Mouse (Mus musculus) heart, embryonic 14.5 days (tissue): ENCODE measurements around the gene Paxbp1. TPM values are rescaled to one million over a fixed set of nuclear protein-coding genes. Genes with fewer than 3 reads are reported as not detected.

Experiments
- ATAC-seq: fragments of 200-750 bp; cut with Nextera tagmentation; 2 replicates; pipeline ENCODE4 v1.8.0; 2017; ENCODE audit warnings: low read depth, moderate TSS enrichment; ENCODE audit not compliant: insufficient number of reproducible peaks, insufficient read depth, low FRiP score
- H3K27ac ChIP-seq, 2 experiments: fragments of 200-500 bp in 1 of 2; fragments of 300-500 bp in 1 of 2; sonication (generic) in 1 of 2; replicated peaks in 1 of 2; 2 replicates each; pipeline ENCODE4 v1.5.1; 2012 to 2014; ENCODE audit warnings: low read depth in 2 of 2, low read length in 2 of 2, control low read depth in 1 of 2, mild to moderate bottlenecking in 1 of 2, mixed read lengths in 1 of 2; ENCODE audit not compliant: control insufficient read depth in 1 of 2, insufficient read depth in 1 of 2
- H3K27me3 ChIP-seq: fragments of 300-500 bp; sonication (generic); 2 replicates; pipeline ENCODE4 v1.6.1; 2014; ENCODE audit warnings: mild to moderate bottlenecking, low read length, control low read depth; ENCODE audit not compliant: control insufficient read depth, insufficient read depth
- H3K36me3 ChIP-seq: fragments of 300-500 bp; sonication (generic); 2 replicates; pipeline ENCODE4 v1.6.1; 2014; ENCODE audit warnings: mild to moderate bottlenecking, control low read depth, low read length, mixed read lengths; ENCODE audit not compliant: control insufficient read depth, insufficient read depth
- H3K4me1 ChIP-seq, 2 experiments: fragments of 200-500 bp in 1 of 2; fragments of 300-500 bp in 1 of 2; sonication (generic) in 1 of 2; 2 replicates each; pipeline ENCODE4 v1.6.1; 2012 to 2014; ENCODE audit warnings: low read length in 2 of 2, control low read depth in 1 of 2, mixed read lengths in 1 of 2; ENCODE audit not compliant: control insufficient read depth in 2 of 2, insufficient read depth in 2 of 2
- H3K4me2 ChIP-seq: fragments of 300-500 bp; sonication (generic); 2 replicates; pipeline ENCODE4 v1.6.1; 2014; ENCODE audit warnings: mild to moderate bottlenecking, low read length
- H3K4me3 ChIP-seq, 2 experiments: fragments of 200-500 bp in 1 of 2; fragments of 300-500 bp in 1 of 2; sonication (generic) in 1 of 2; 2 replicates each; pipeline ENCODE4 v1.5.1; 2012 to 2014; ENCODE audit warnings: low read length in 2 of 2, mild to moderate bottlenecking in 2 of 2, control low read depth in 1 of 2, low read depth in 1 of 2, moderate library complexity in 1 of 2; ENCODE audit not compliant: control insufficient read depth in 1 of 2, insufficient read depth in 1 of 2
- H3K9ac ChIP-seq: fragments of 300-500 bp; sonication (generic); 2 replicates; pipeline ENCODE4 v1.6.1; 2014; ENCODE audit warnings: mild to moderate bottlenecking, low read length
- H3K9me3 ChIP-seq: fragments of 300-500 bp; sonication (generic); 2 replicates; pipeline ENCODE4 v1.6.1; 2016; ENCODE audit warnings: low read length, control low read depth; ENCODE audit not compliant: control insufficient read depth
- WGBS: fragments of 180-500 bp; shearing (Covaris S2); extraction: QIAGEN DNeasy Blood & Tissue Kit; methylation state at CpG from one replicate; pipeline ENCODE4 v1.1.7; 2014; 5-methylcytosine and 5-hydroxymethylcytosine counted together
- polyA plus RNA-seq: library from polyadenylated mRNA; unstranded; fragments of >200 nt; fragmentation: Nextera tagmentation; extraction: Ambion mirVana; gene quantifications from 2 replicates; pipeline ENCODE4 v1.2.1, GENCODE M21; 2014

Gene Paxbp1
- 42.7 and 45.1 TPM in 2 replicates for polyA plus RNA-seq

GRCm38 (mm10) chr16:91044270-91045182 is at the start of gene Paxbp1:
Paxbp1 (minus strand) TSS chr16:91044543.
- peak; percentile 92 for ATAC-seq

GRCm38 (mm10) chr16:91086642-91087306 is 42.4 kb upstream of the Paxbp1 start:
- no peak for ATAC-seq
- Histone ChIP-seq H3K9me3 (no peaks in the 10 kb centered on the region), H3K27ac (no peak overlapping the region), H3K27me3 (no peaks in the 10 kb centered on the region), H3K4me1 (no peaks in the 10 kb centered on the region), H3K9ac (no peak overlapping the region), H3K36me3 (no peaks in the 10 kb centered on the region), H3K4me2 (no peak overlapping the region), H3K4me3 (no peak overlapping the region)
- 58% methylated on average over 4 of the region's 4 CpGs for WGBS

More at GRCm38 (mm10) chr16:91044270-91045182, at the start of gene Paxbp1:
- H3K27me3 ChIP-seq = no peaks in the 10 kb centered on the region
- peak within 1 kb of the TSS; percentile 94 for H3K27ac ChIP-seq
- no peaks in the 10 kb centered on the region for H3K9me3 ChIP-seq
- WGBS = 1% methylated on average over 67 of the region's 70 CpGs
- H3K9ac ChIP-seq = peak within 1 kb of the TSS; percentile 94
- H3K4me1 ChIP-seq = peaks cover 4 to 22% of the 10 kb centered on the region in 2 experiments; a peak in 3 of 4 replicates
- peak within 1 kb of the TSS; percentile 86 for H3K4me2 ChIP-seq
- H3K4me3 ChIP-seq = peak within 1 kb of the TSS; percentile 90 to 94
- H3K36me3 ChIP-seq = peaks cover 19% of the 10 kb centered on the region

GRCm38 (mm10) chr16:91085239-91085825 is 41.0 kb upstream of the Paxbp1 start:
- Histone ChIP-seq H3K4me2 (no peak overlapping the region), H3K4me1 (no peaks in the 10 kb centered on the region), H3K27me3 (no peaks in the 10 kb centered on the region), H3K9me3 (no peaks in the 10 kb centered on the region), H3K36me3 (no peaks in the 10 kb centered on the region), H3K4me3 (no peak overlapping the region), H3K27ac (no peak overlapping the region), H3K9ac (no peak overlapping the region)
- WGBS = 52% methylated on average over 17 of the region's 17 CpGs
- no peak for ATAC-seq

GRCm38 (mm10) chr16:91084307-91085238 is 40.2 kb upstream of the Paxbp1 start:
- no peak overlapping the region for H3K27ac ChIP-seq
- no peak overlapping the region for H3K4me3 ChIP-seq
- no peaks in the 10 kb centered on the region for H3K9me3 ChIP-seq
- H3K27me3 ChIP-seq = no peaks in the 10 kb centered on the region
- H3K4me1 ChIP-seq = no peaks in the 10 kb centered on the region
- H3K36me3 ChIP-seq = no peaks in the 10 kb centered on the region
- no peak overlapping the region for H3K9ac ChIP-seq
- ATAC-seq = no peak
- 84% methylated on average over 21 of the region's 21 CpGs for WGBS
- no peak overlapping the region for H3K4me2 ChIP-seq

GRCm38 (mm10) chr16:91083002-91083646 is 38.8 kb upstream of the Paxbp1 start:
- no peaks in the 10 kb centered on the region for H3K27me3 ChIP-seq
- no peak overlapping the region for H3K9ac ChIP-seq
- H3K36me3 ChIP-seq = no peaks in the 10 kb centered on the region
- H3K9me3 ChIP-seq = peaks cover 3% of the 10 kb centered on the region; the same call in 1 of the 2 replicates
- H3K4me3 ChIP-seq = no peak overlapping the region
- ATAC-seq = no peak
- no peak overlapping the region for H3K27ac ChIP-seq
- 64% methylated on average over 4 of the region's 4 CpGs for WGBS
- no peaks in the 10 kb centered on the region for H3K4me1 ChIP-seq
- no peak overlapping the region for H3K4me2 ChIP-seq

- Histone ChIP-seq H3K4me3 (no peak overlapping the region), H3K27ac (no peak overlapping the region), H3K9me3 (peaks cover 4% of the 10 kb centered on the region; the same call in 1 of the 2 replicates), H3K36me3 (no peaks in the 10 kb centered on the region), H3K4me2 (no peak overlapping the region), H3K27me3 (no peaks in the 10 kb centered on the region), H3K9ac (no peak overlapping the region), H3K4me1 (no peaks in the 10 kb centered on the region)
- 21% methylated on average over 11 of the region's 12 CpGs for WGBS
- no peak for ATAC-seq
Measured at GRCm38 (mm10) chr16:91081508-91081907, 37.2 kb upstream of the Paxbp1 start.
